Mouse (Mus musculus): Measurements from ENCODE around the gene Hoxa11. TPM values are rescaled to one million over a fixed set of nuclear protein-coding genes. Genes with fewer than 3 reads are reported as not detected.

The Hoxa11 gene
- polyA plus RNA-seq, 2 experiments = 31.1 to 32.6 TPM

- DNase-seq (ENCODE audit: low spot score) (no peak), ATAC-seq (ENCODE audit: low FRiP score, low read depth) (no peak)
- peak overlapping the region; percentile 40 for H3K4me2 ChIP-seq (replicated peaks; ENCODE audit: low read depth, low read length, severe bottlenecking)
These were observed 29.0 kb upstream of the Hoxa11 start for GRCm38 (mm10) chr6:52274576-52274975.

GRCm38 (mm10) chr6:52273656-52274280 is 28.2 kb upstream of the Hoxa11 start:
- H3K27me3 ChIP-seq (ENCODE audit: control insufficient read depth, insufficient read depth, low read length) = peaks cover 51% of the 10 kb centered on the region
- TF ChIP-seq POLR2A (IDR thresholded peaks at IDR 0.05; ENCODE audit: borderline replicate concordance, extremely low read depth, insufficient read depth, insufficient read length) = no peak
- 17% methylated on average over 22 of the region's 22 CpGs for WGBS
- peak overlapping the region; percentile 40 for H3K9ac ChIP-seq (ENCODE audit: low read depth, low read length, severe bottlenecking)
- peaks cover 33% of the 10 kb centered on the region for H3K4me1 ChIP-seq (ENCODE audit: control insufficient read depth, insufficient read depth, low read length)
- H3K9me3 ChIP-seq (ENCODE audit: control insufficient read depth, low read length) = no peaks in the 10 kb centered on the region
- peak overlapping the region; percentile 40 for H3K4me2 ChIP-seq (replicated peaks; ENCODE audit: low read depth, low read length, severe bottlenecking)
- ATAC-seq (ENCODE audit: low FRiP score, low read depth) = no peak
- no peak for DNase-seq (ENCODE audit: low spot score)
- peak overlapping the region; percentile 15; the same call in 1 of the 2 replicates for H3K4me3 ChIP-seq (replicated peaks; ENCODE audit: low read length)
- no peak overlapping the region for H3K27ac ChIP-seq (replicated peaks; ENCODE audit: low read depth, low read length)
- no peaks in the 10 kb centered on the region for H3K36me3 ChIP-seq (ENCODE audit: control insufficient read depth, insufficient read depth, low read length)

More at GRCm38 (mm10) chr6:52274576-52274975, 29.0 kb upstream of the Hoxa11 start:
- no peaks in the 10 kb centered on the region for H3K9me3 ChIP-seq (ENCODE audit: control insufficient read depth, low read length)
- peak overlapping the region; percentile 15 for H3K4me3 ChIP-seq (replicated peaks; ENCODE audit: low read length)
- no peak overlapping the region for H3K27ac ChIP-seq (replicated peaks; ENCODE audit: low read depth, low read length)
- TF ChIP-seq POLR2A (IDR thresholded peaks at IDR 0.05; ENCODE audit: borderline replicate concordance, extremely low read depth, insufficient read depth, insufficient read length) = no peak
- H3K36me3 ChIP-seq (ENCODE audit: control insufficient read depth, insufficient read depth, low read length) = no peaks in the 10 kb centered on the region
- H3K9ac ChIP-seq (ENCODE audit: low read depth, low read length, severe bottlenecking) = peak overlapping the region; percentile 40; the same call in 1 of the 2 replicates
- H3K4me1 ChIP-seq (ENCODE audit: control insufficient read depth, insufficient read depth, low read length) = peaks cover 33% of the 10 kb centered on the region
- H3K27me3 ChIP-seq (ENCODE audit: control insufficient read depth, insufficient read depth, low read length) = peaks cover 43% of the 10 kb centered on the region
- 23% methylated on average over 11 of the region's 11 CpGs for WGBS

- H3K9me3 ChIP-seq (ENCODE audit: control insufficient read depth, low read length) = no peaks in the 10 kb centered on the region
- H3K4me1 ChIP-seq (ENCODE audit: control insufficient read depth, insufficient read depth, low read length) = peaks cover 35% of the 10 kb centered on the region
- 0 out of 2 replicates have a peak overlapping the region, but pooled peaks have one; percentile 15 for H3K4me3 ChIP-seq (replicated peaks; ENCODE audit: low read length)
- ATAC-seq (ENCODE audit: low FRiP score, low read depth) = no peak
- DNase-seq (ENCODE audit: low spot score) = peak; percentile 8
- peak overlapping the region; percentile 40; the same call in 1 of the 2 replicates for H3K9ac ChIP-seq (ENCODE audit: low read depth, low read length, severe bottlenecking)
- WGBS = 20% methylated on average over 21 of the region's 22 CpGs
- no peak for TF ChIP-seq POLR2A (IDR thresholded peaks at IDR 0.05; ENCODE audit: borderline replicate concordance, extremely low read depth, insufficient read depth, insufficient read length)
- no peak overlapping the region for H3K27ac ChIP-seq (replicated peaks; ENCODE audit: low read depth, low read length)
- H3K4me2 ChIP-seq (replicated peaks; ENCODE audit: low read depth, low read length, severe bottlenecking) = peak overlapping the region; percentile 40; the same call in 1 of the 2 replicates
- H3K36me3 ChIP-seq (ENCODE audit: control insufficient read depth, insufficient read depth, low read length) = no peaks in the 10 kb centered on the region
- H3K27me3 ChIP-seq (ENCODE audit: control insufficient read depth, insufficient read depth, low read length) = peaks cover 59% of the 10 kb centered on the region
These were observed 27.4 kb upstream of the Hoxa11 start for GRCm38 (mm10) chr6:52272766-52273655.

- Histone ChIP-seq H3K27me3 (ENCODE audit: control insufficient read depth, insufficient read depth, low read length) (peaks cover 60% of the 10 kb centered on the region), H3K9me3 (ENCODE audit: control insufficient read depth, low read length) (no peaks in the 10 kb centered on the region), H3K4me2 (replicated peaks; ENCODE audit: low read depth, low read length, severe bottlenecking) (peak overlapping the region; percentile 26; the same call in 1 of the 2 replicates), H3K27ac (replicated peaks; ENCODE audit: low read depth, low read length) (no peak overlapping the region), H3K4me3 (replicated peaks; ENCODE audit: low read length) (0 out of 2 replicates have a peak overlapping the region, but pooled peaks have one; percentile 2), H3K4me1 (ENCODE audit: control insufficient read depth, insufficient read depth, low read length) (peaks cover 35% of the 10 kb centered on the region), H3K36me3 (ENCODE audit: control insufficient read depth, insufficient read depth, low read length) (no peaks in the 10 kb centered on the region), H3K9ac (ENCODE audit: low read depth, low read length, severe bottlenecking) (0 out of 2 replicates have a peak overlapping the region, but pooled peaks have one; percentile 16)
- TF ChIP-seq POLR2A (IDR thresholded peaks at IDR 0.05; ENCODE audit: borderline replicate concordance, extremely low read depth, insufficient read depth, insufficient read length) = no peak
- DNase-seq (ENCODE audit: low spot score) (peak; percentile 86), ATAC-seq (ENCODE audit: low FRiP score, low read depth) (peak; percentile 51; the same call in 1 of the 2 replicates)
- 5% methylated on average over 23 of the region's 23 CpGs for WGBS
These were observed 25.2 kb upstream of the Hoxa11 start for GRCm38 (mm10) chr6:52270494-52271480.

All from limb, embryonic 14.5 days (tissue).